Mouse (Mus musculus) embryonic fibroblast, embryonic 13.5 days (primary cell): ENCODE results near the gene Prrx2.
A peak's percentile ranks its signal among the peaks of the same experiment; 100 is the strongest.

Source experiments
- CTCF ChIP-seq: IDR thresholded peaks from 2 replicates; pipeline ENCODE4 v1.5.1; 2011; ENCODE audit warnings: mild to moderate bottlenecking, control low read depth, low read length, moderate library complexity, borderline replicate concordance; ENCODE audit not compliant: insufficient read depth
- POLR2A ChIP-seq: IDR thresholded peaks from 2 replicates; pipeline ENCODE4 v1.6.1; 2011; ENCODE audit warnings: low read depth, mild to moderate bottlenecking, control low read depth, low read length, moderate library complexity

DNA sequence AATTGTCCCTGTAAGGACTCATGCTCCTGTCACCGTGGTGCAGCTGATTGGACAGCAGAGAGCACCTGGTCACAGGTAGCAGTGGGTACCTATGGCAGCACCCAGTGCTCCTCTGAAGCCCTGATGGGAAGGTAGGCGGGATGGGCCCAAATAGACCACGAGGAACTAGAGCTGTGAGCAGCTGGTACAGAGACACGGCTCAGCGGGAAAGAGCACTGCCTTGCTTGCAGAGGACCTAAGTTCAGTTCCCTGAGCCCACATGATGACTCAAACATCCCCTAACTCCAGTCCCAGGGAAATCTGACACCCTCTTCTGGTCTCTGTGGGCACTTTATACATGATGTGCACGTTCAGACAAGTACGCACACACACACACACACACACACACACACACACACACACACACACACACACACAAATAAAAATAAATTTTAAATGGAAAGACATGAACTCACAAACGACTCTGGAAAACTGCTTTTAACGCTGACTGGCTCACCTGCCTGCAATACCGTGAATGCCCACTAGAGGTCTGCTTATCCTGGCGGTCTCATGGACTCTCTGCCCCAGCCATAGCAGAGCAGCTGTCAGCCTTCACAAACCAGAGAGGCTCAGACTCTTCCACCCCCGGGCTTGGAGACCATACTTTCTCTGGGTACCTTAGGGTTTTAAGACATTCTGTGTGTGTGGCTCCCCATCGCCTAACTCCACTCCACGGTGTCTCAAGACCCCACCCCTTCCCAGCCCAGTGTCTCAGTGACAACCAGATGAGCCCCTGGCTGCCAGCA is 93.3 kb downstream of the Prrx2 start:
- TF ChIP-seq POLR2A (no peak), CTCF (peak; percentile 59; the same call in 1 of the 2 replicates)
